Mouse (Mus musculus) lung, embryonic 16.5 days (tissue): ENCODE data around the gene Gm49384. TPM values are rescaled to one million over a fixed set of nuclear protein-coding genes. Genes with fewer than 3 reads are reported as not detected.
"Not testable (repeated sequence)": the region's sequence is repeated elsewhere in the genome, so short reads cannot be mapped to it uniquely, and the experiment has no call there.

Experiments
- ATAC-seq: fragments of 200-750 bp; cut with Nextera tagmentation; 2 replicates; pipeline ENCODE4 v1.8.0; 2017; ENCODE audit warnings: low read depth, mild to moderate bottlenecking, moderate library complexity
- H3K27ac ChIP-seq: fragments of 300-500 bp; sonication (generic); 2 replicates; pipeline ENCODE4 v1.5.1; 2014; ENCODE audit warnings: mild to moderate bottlenecking, control low read depth, low read length
- H3K27me3 ChIP-seq: fragments of 300-500 bp; sonication (generic); 2 replicates; pipeline ENCODE4 v1.6.1; 2014; ENCODE audit warnings: low read depth, low read length, mixed read lengths; ENCODE audit not compliant: control insufficient read depth, insufficient read depth
- H3K36me3 ChIP-seq: fragments of 300-500 bp; sonication (generic); 2 replicates; pipeline ENCODE4 v1.6.1; 2014; ENCODE audit warnings: low read length; ENCODE audit not compliant: control insufficient read depth, insufficient read depth
- H3K4me1 ChIP-seq: fragments of 300-500 bp; sonication (generic); replicated peaks from 2 replicates; pipeline ENCODE4 v1.6.1; 2014; ENCODE audit warnings: low read length, mixed read lengths; ENCODE audit not compliant: control insufficient read depth, insufficient read depth
- H3K4me2 ChIP-seq: fragments of 300-500 bp; sonication (generic); 2 replicates; pipeline ENCODE4 v1.6.1; 2014; ENCODE audit warnings: low read depth, low read length, control low read depth
- H3K4me3 ChIP-seq: fragments of 300-500 bp; sonication (generic); 2 replicates; pipeline ENCODE4 v1.5.1; 2014; ENCODE audit warnings: mild to moderate bottlenecking, low read length, control low read depth
- H3K9ac ChIP-seq: fragments of 300-500 bp; sonication (generic); 2 replicates; pipeline ENCODE4 v1.6.1; 2014; ENCODE audit warnings: low read length, control low read depth
- H3K9me3 ChIP-seq: fragments of 300-500 bp; sonication (generic); 2 replicates; pipeline ENCODE4 v1.6.1; 2016; ENCODE audit warnings: low read length; ENCODE audit not compliant: control insufficient read depth
- WGBS: fragments of 180-500 bp; shearing (Covaris S2); extraction: QIAGEN DNeasy Blood & Tissue Kit; methylation state at CpG from one replicate; pipeline ENCODE4 v1.1.7; 2014; 5-methylcytosine and 5-hydroxymethylcytosine counted together
- polyA plus RNA-seq: library from polyadenylated mRNA; unstranded; fragments of >200 nt; fragmentation: Nextera tagmentation; extraction: Ambion mirVana; gene quantifications from 2 replicates; pipeline ENCODE4 v1.2.1, GENCODE M21; 2015

Gene Gm49384
- polyA plus RNA-seq, 1 experiment from 2014 or later = 25.8 TPM

GRCm38 (mm10) chr12:69160677-69161076, 43.4 kb downstream of the Gm49384 start:
- H3K27me3 ChIP-seq, H3K4me2 ChIP-seq, H3K9ac ChIP-seq, H3K9me3 ChIP-seq, H3K27ac ChIP-seq, H3K4me3 ChIP-seq, H3K4me1 ChIP-seq, ATAC-seq: not testable (repeated sequence)
- 70% methylated on average over 2 of the region's 2 CpGs for WGBS
- H3K36me3 ChIP-seq = peaks cover 16% of the 10 kb centered on the region

GRCm38 (mm10) chr12:69159578-69159940, 44.5 kb downstream of the Gm49384 start:
- WGBS = 3% methylated on average over 9 of the region's 9 CpGs
- ATAC-seq = no peak
- peaks cover 16% of the 10 kb centered on the region for H3K36me3 ChIP-seq
- peak overlapping the region; percentile 39 for H3K4me2 ChIP-seq
- 0 out of 2 replicates have a peak overlapping the region, but pooled peaks have one; percentile 61 for H3K27ac ChIP-seq
- no peak overlapping the region for H3K9ac ChIP-seq
- no peaks in the 10 kb centered on the region for H3K9me3 ChIP-seq
- H3K4me1 ChIP-seq = 0 out of 2 replicates have a peak, but pooled peaks cover 2% of the 10 kb centered on the region
- no peaks in the 10 kb centered on the region for H3K27me3 ChIP-seq
- peak overlapping the region; percentile 29 for H3K4me3 ChIP-seq

DNA sequence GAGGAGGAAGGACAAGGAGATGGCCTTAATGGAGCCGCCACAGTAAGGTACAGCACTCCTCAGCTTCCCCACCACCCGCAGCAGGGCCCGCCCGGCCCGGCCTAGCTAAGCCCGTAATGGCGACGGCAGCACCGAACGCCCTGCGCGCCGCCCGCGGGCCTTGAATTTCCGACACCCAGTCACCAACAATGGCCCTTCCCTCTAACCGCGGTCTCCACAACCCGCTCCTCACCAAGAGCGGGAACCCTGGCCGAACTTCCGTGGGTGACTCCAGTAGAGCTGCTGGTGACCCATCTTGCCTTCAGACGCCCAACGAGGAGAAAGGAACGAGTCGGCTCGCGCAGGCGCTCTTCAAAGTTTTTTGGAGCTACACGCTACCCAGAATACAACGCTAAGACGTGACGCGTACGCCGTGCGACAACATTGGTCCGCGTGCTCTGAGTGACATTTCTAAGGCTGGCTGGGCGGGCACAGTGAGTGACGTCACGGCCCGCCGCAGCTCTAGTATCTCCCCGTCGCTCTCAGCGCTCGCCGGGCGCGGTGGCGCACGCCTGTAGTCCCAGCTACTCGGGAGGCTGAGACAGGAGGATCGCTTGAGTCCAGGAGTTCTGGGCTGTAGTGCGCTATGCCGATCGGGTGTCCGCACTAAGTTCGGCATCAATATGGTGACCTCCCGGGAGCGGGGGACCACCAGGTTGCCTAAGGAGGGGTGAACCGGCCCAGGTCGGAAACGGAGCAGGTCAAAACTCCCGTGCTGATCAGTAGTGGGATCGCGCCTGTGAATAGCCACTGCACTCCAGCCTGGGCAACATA, 45.1 kb downstream of the Gm49384 start, which contains the start of gene Rps29:
Gene Rps29 (minus strand): TSS at position 422 of the 813 bp plus-strand sequence.
- WGBS = 0% methylated on average over 57 of the region's 68 CpGs
- H3K4me3 ChIP-seq = peak within 1 kb of the TSS; percentile 70
- H3K9ac ChIP-seq = peak within 1 kb of the TSS; percentile 87
- H3K9me3 ChIP-seq, H3K27me3 ChIP-seq, H3K4me1 ChIP-seq: not testable (repeated sequence)
- H3K4me2 ChIP-seq = peak within 1 kb of the TSS; percentile 60
- peak; percentile 99 for ATAC-seq
- peak within 1 kb of the TSS; percentile 94 for H3K27ac ChIP-seq
- peaks cover 16% of the 10 kb centered on the region for H3K36me3 ChIP-seq

DNA sequence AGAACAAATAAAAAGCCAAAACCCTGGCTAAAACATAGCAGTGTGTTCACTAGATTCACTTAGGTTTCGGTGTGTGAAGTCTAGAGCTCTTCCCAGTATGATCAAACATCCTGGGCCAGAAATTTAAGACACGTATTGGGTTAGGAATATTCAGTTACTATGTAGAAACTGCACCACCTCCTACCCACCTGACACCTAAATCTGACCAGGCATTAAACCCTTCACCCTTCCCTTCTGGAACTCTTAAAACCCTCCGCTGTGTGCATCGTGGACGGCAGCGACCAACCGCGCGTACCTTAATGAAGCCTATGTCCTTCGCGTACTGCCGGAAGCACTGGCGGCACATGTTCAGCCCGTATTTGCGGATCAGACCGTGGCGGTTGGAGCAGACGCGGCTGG, 45.7 kb downstream of the Gm49384 start:
- ATAC-seq = no peak

GRCm38 (mm10) chr12:69157107-69157506, 47.0 kb downstream of the Gm49384 start:
- no peak overlapping the region for H3K4me2 ChIP-seq
- WGBS = 96% methylated on average over 2 of the region's 2 CpGs
- H3K9me3 ChIP-seq = no peaks in the 10 kb centered on the region
- H3K9ac ChIP-seq = no peak overlapping the region
- H3K27me3 ChIP-seq = no peaks in the 10 kb centered on the region
- no peak for ATAC-seq
- no peak overlapping the region for H3K27ac ChIP-seq
- H3K4me3 ChIP-seq = no peak overlapping the region
- H3K36me3 ChIP-seq = peaks cover 16% of the 10 kb centered on the region
- 0 out of 2 replicates have a peak, but pooled peaks cover 2% of the 10 kb centered on the region for H3K4me1 ChIP-seq

More for the DNA sequence above, 45.7 kb downstream of the Gm49384 start:
- Histone ChIP-seq H3K27ac (peak overlapping the region; percentile 94), H3K4me1 (0 out of 2 replicates have a peak, but pooled peaks cover 2% of the 10 kb centered on the region), H3K27me3 (no peaks in the 10 kb centered on the region), H3K36me3 (peaks cover 16% of the 10 kb centered on the region), H3K4me2 (peak overlapping the region; percentile 60), H3K9ac (peak overlapping the region; percentile 87), H3K9me3 (no peaks in the 10 kb centered on the region), H3K4me3 (peak overlapping the region; percentile 70)
- WGBS = under 1% methylated on average over 19 of the region's 19 CpGs

GRCm38 (mm10) chr12:69156436-69156835, 47.6 kb downstream of the Gm49384 start:
- no peaks in the 10 kb centered on the region for H3K9me3 ChIP-seq
- no peak overlapping the region for H3K4me3 ChIP-seq
- no peak overlapping the region for H3K4me2 ChIP-seq
- WGBS = 71% methylated on average over 4 of the region's 4 CpGs
- no peaks in the 10 kb centered on the region for H3K27me3 ChIP-seq
- H3K36me3 ChIP-seq = peaks cover 16% of the 10 kb centered on the region
- no peak for ATAC-seq
- H3K27ac ChIP-seq = no peak overlapping the region
- no peak overlapping the region for H3K9ac ChIP-seq
- H3K4me1 ChIP-seq = 0 out of 2 replicates have a peak, but pooled peaks cover 2% of the 10 kb centered on the region

GRCm38 (mm10) chr12:69155923-69156322, 48.1 kb downstream of the Gm49384 start:
- 0 out of 2 replicates have a peak, but pooled peaks cover 2% of the 10 kb centered on the region for H3K4me1 ChIP-seq
- ATAC-seq = no peak
- WGBS = 64% methylated on average over 2 of the region's 2 CpGs
- H3K9ac ChIP-seq = no peak overlapping the region
- no peak overlapping the region for H3K27ac ChIP-seq
- no peaks in the 10 kb centered on the region for H3K27me3 ChIP-seq
- H3K4me3 ChIP-seq = no peak overlapping the region
- H3K36me3 ChIP-seq = peaks cover 16% of the 10 kb centered on the region
- H3K9me3 ChIP-seq = no peaks in the 10 kb centered on the region
- no peak overlapping the region for H3K4me2 ChIP-seq

GRCm38 (mm10) chr12:69150049-69150448, 54.0 kb downstream of the Gm49384 start:
- Histone ChIP-seq H3K36me3 (no peaks in the 10 kb centered on the region), H3K27me3 (no peaks in the 10 kb centered on the region), H3K4me3 (no peak overlapping the region), H3K4me1 (no peaks in the 10 kb centered on the region), H3K9ac (no peak overlapping the region), H3K27ac (no peak overlapping the region), H3K9me3 (no peaks in the 10 kb centered on the region), H3K4me2 (no peak overlapping the region)
- WGBS = 70% methylated on average over 13 of the region's 13 CpGs
- ATAC-seq = no peak

GRCm38 (mm10) chr12:69147166-69147735, 56.8 kb downstream of the Gm49384 start:
- H3K4me2 ChIP-seq = no peak overlapping the region
- no peaks in the 10 kb centered on the region for H3K36me3 ChIP-seq
- H3K27ac ChIP-seq = no peak overlapping the region
- no peaks in the 10 kb centered on the region for H3K4me1 ChIP-seq
- no peak overlapping the region for H3K9ac ChIP-seq
- no peak for ATAC-seq
- H3K27me3 ChIP-seq = no peaks in the 10 kb centered on the region
- no peak overlapping the region for H3K4me3 ChIP-seq
- H3K9me3 ChIP-seq = no peaks in the 10 kb centered on the region
- 88% methylated on average over 5 of the region's 5 CpGs for WGBS
